17 mouse cellular contexts compared by ENCODE assay signal in the genomic region with DNA sequence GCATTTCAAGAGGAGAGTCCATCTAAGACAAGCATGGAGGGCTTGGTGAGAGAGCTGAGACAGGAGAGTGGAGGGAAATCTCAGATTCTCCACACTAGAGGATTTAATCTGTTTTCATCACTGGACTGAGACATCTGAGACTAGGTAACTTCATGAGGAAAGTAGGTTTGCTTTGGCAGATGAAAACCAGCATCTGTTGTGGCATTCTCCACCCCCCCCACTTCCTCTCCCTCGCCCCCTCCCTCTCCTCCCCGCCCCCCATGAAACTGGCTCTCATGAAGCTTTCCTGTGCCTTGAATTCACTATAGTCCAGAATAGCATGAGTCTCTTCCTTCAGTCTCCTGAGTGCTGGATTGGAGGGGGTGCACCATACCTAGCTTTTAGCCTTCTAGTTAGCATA.
DNase-seq lines count a peak whose midpoint lies in the region; ATAC-seq lines count a peak whose summit lies in the region.
"Had no signal": no experiment of that assay in that cellular context is flagged by ENCODE, and none has a peak within 500 bp of the region (broad histone marks: within the 10 kb centered on the region; RNA-seq: fewer than 3 reads in every experiment).

No protein-coding gene starts in this region.

- intact Hi-C loops in left cerebral cortex, postnatal 10 days (cut with DNase I): no loop called here
- intact Hi-C loops in heart, postnatal 10 days (cut with DNase I): no loop called here

- peak; percentile 69 for DNase-seq in thymus, postnatal 0 days (ENCODE audit: low spot score)
- no peak for DNase-seq in thymus, postnatal 25 days
- DNase-seq in T-cell, adult 2 months (ENCODE audit: low spot score): peak; percentile 48
- DNase-seq in left cerebral cortex, postnatal 10 days (ENCODE audit: extremely low spot score in 1 of 2, low spot score in 2 of 2): no peak
- no peak for DNase-seq in heart, postnatal 10 days
- DNase-seq in left cerebral cortex, adult 9 months (ENCODE audit: low spot score in 2 of 2): no peak
- DNase-seq: adrenal gland, adult 8-10 months; adrenal gland, postnatal 36 days; cerebellum, adult 11 months; cerebellum, adult 8-10 months; cerebellum, postnatal 14 days; embryo, embryonic 11 days; gastrocnemius, postnatal 10 days; heart, adult 2 months had no signal

- peak; percentile 72 for ATAC-seq in inflammation-experienced regulatory T-cells, adult 6 months
- ATAC-seq: forebrain, embryonic 14.5 days; Patski had no signal

Comparison
In these comparisons a context has a peak if more than half of its experiments do, and no peak if none do; other contexts are left out.
1. DNase-seq: peak in thymus, postnatal 0 days (single experiment) and T-cell, adult 2 months (single experiment); none in thymus, postnatal 25 days (single experiment), left cerebral cortex, postnatal 10 days (0 of 2), heart, postnatal 10 days (0 of 2) and left cerebral cortex, adult 9 months (0 of 2).